Mouse (Mus musculus) CH12.LX (cell line): Measurements from ENCODE around the gene Ints5.

Source experiments
- CTCF ChIP-seq, 2 experiments: IDR thresholded peaks in 1 of 2; conservative IDR thresholded peaks in 1 of 2; 2 replicates each; pipeline ENCODE4 v1.5.1; 2011 to 2012; ENCODE audit warnings: low read depth in 2 of 2, low read length in 2 of 2, improper control_type of control experiment in 1 of 2, inconsistent platforms in 1 of 2, mild to moderate bottlenecking in 1 of 2, moderate library complexity in 1 of 2
- POLR2AphosphoS2 ChIP-seq: IDR thresholded peaks from 2 replicates; pipeline ENCODE4 v1.6.1; 2011; ENCODE audit warnings: low read depth, low read length, improper control_type of control experiment
- TCF12 ChIP-seq: IDR thresholded peaks from 2 replicates; pipeline ENCODE4 v1.6.1; 2014; ENCODE audit warnings: low read depth, mild to moderate bottlenecking, inconsistent platforms, low read length, improper control_type of control experiment
- USF2 ChIP-seq: conservative IDR thresholded peaks from 2 replicates; pipeline ENCODE4 v1.6.1; 2011; ENCODE audit warnings: low read depth, low read length, improper control_type of control experiment

DNA sequence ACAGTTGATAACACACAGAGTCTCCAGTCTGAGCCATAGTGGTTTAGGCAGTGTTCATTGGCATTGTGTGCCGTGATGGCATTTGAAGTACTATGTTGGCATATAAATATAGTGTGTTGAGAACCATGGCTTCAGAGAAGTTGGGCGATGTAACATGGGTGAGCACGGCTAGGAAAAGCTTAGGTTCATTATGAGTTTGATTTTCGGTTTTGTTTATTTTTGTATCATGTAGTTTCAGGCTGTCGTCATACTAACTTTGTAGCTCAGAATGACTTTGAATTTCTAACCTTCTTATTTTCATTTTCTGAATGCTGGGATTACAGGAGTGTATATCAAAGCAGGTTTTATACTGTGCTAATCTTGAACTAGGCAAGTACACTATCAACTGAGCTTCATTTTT lies 10.6 kb downstream of the Ints5 start:
- TF ChIP-seq CTCF (conservative IDR thresholded peaks at IDR 0.05 in 1 of 2, IDR thresholded peaks at IDR 0.05 in 1 of 2; ENCODE audit: low read depth in 2 of 2, low read length in 2 of 2): no peak
- TF ChIP-seq USF2: no peak
- TF ChIP-seq POLR2AphosphoS2: no peak
- no peak for TF ChIP-seq TCF12
